Mouse (Mus musculus) erythroblast, embryonic 14.5 days (primary cell): ENCODE measurements around the gene Bcor. TPM values are rescaled to one million over a fixed set of nuclear protein-coding genes. Genes with fewer than 3 reads are reported as not detected.

Experiments used
- H3K27me3 ChIP-seq: 2 replicates; pipeline ENCODE4 v1.6.1; 2012; ENCODE audit warnings: inconsistent platforms; ENCODE audit not compliant: control insufficient read depth
- H3K36me3 ChIP-seq: 2 replicates; pipeline ENCODE4 v1.6.1; 2012; ENCODE audit warnings: mild to moderate bottlenecking, inconsistent platforms; ENCODE audit not compliant: control insufficient read depth
- H3K4me1 ChIP-seq: 2 replicates; pipeline ENCODE4 v1.6.1; 2012; ENCODE audit warnings: inconsistent platforms; ENCODE audit not compliant: control insufficient read depth
- H3K4me3 ChIP-seq: replicated peaks from 2 replicates; pipeline ENCODE3; 2012; ENCODE audit warnings: moderate library complexity, mild to moderate bottlenecking, inconsistent platforms
- H3K9me3 ChIP-seq: 2 replicates; pipeline ENCODE4 v1.6.1; 2012; ENCODE audit warnings: low read length, inconsistent platforms, mixed read lengths; ENCODE audit not compliant: control insufficient read depth
- GATA1 ChIP-seq: IDR thresholded peaks from 2 replicates; pipeline ENCODE4 v1.6.1; 2012; ENCODE audit warnings: low read length, inconsistent platforms, mixed read lengths
- TAL1 ChIP-seq: IDR thresholded peaks from 3 replicates; pipeline ENCODE4 v1.6.1; 2012; ENCODE audit warnings: low read length, inconsistent platforms, mixed read lengths
- polyA plus RNA-seq: library from polyadenylated mRNA; stranded (reverse); fragments of >175 nt; gene quantifications from 2 replicates; pipeline ENCODE4 v1.2.3, GENCODE M21; 2012

Bcor gene
- polyA plus RNA-seq, 1 experiment, result 0.66 TPM

DNA sequence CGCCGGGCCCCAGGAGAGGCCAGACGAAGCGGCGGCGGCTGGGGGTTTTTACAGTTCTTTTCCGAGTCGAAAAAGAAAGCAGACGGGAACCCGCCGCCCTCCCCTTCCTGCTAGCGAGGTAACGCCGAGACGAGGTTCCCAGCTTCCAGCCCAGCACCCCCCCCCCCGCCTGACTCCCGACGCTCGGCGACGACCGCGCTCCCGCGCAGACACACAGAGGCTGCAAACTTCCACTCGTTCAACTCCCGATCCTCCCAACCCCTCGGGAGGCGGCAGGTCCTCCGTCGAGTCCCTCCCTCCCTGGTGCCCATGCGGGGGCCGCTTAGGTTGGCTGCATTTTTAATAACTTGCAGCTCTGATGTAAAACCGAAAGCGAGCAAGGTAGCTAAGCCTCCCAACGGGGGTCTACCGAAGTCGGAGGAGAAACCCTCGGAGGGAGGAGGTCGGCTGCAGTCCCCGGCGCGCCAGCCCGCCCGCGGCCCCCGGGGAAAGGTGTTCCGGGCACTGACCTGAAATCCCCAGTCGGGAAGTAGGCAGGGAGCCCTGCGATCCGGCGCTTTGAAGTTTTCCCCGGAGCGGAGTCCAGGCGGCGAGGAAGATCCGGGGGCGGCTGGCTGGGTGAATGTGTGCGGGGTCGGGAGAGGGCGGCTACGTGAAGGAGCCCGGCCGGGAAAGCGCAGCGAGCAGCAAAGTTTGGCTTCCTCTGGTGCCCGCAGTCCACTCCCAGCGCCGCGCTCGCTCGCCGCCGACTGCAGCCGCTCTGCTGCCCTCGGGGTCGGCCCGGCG lies 80.7 kb downstream of the Bcor start:
- Histone ChIP-seq H3K9me3 (peaks cover 19% of the 10 kb centered on the region), H3K27me3 (peaks cover 98% of the 10 kb centered on the region), H3K4me3 (peak overlapping the region; percentile 79), H3K36me3 (no peaks in the 10 kb centered on the region), H3K4me1 (peaks cover 41% of the 10 kb centered on the region)
- TF ChIP-seq TAL1 (no peak), GATA1 (no peak)

DNA sequence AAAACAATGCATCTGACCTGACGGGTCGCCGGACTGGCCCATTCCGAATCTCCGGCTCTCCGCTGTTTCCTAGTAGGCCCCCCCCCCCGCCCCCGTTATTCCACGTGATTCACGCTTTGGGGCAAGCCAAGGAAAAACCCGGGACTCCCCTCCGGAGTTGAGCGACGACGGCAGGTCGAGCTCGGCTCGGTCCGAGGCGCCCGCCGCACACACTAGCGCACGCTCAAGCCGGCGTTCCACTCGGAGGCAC lies 81.2 kb downstream of the Bcor start:
- H3K4me1 ChIP-seq, result peaks cover 41% of the 10 kb centered on the region
- TF ChIP-seq GATA1 (no peak), TAL1 (no peak)
- peaks cover 19% of the 10 kb centered on the region for H3K9me3 ChIP-seq
- peaks cover 94% of the 10 kb centered on the region for H3K27me3 ChIP-seq
- peak overlapping the region; percentile 79 for H3K4me3 ChIP-seq
- H3K36me3 ChIP-seq, result no peaks in the 10 kb centered on the region

DNA sequence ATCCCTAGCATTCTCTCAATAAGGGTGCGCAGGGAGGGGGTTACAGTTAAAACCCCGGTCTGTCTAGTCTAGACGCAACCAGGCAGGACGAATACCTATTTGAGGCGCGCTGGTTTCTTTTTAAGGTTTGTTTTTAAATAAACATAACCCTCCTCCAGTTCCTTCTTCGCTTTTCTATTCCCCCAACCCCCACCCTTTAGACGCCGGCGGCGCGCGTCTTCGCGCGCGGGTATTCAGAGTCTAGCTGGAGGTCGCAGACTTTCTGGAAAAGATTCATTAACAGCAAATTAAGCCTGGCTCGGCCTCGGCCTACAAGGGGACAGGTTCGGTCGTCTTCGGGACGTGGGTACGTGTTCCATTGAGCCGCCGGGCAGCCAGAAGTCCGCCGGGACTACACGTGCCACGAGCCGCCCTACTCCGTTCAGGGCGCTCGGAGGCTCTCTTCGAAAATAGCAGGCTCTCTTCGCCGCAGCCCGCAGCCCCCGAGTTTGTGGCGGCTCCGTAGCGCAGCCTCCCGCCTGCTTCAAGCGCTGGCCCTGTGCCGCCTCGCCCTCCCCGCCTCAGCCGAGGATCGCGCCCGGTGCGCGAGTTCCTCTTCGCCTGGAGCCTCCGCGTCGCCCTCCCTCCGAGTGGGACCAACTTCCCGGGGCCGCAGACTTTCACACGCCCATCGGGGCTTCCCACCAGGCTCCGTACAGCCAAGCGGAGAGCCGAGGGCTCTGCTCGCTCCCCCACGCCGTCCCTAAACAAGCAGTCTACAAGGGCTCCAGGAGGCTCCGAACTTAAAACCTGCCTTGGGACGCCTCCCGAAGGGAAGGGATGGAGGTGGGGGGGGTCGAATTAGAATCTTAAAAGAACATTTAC lies 81.7 kb downstream of the Bcor start:
- Histone ChIP-seq H3K27me3 (peaks cover 89% of the 10 kb centered on the region), H3K4me1 (peaks cover 41% of the 10 kb centered on the region), H3K36me3 (no peaks in the 10 kb centered on the region), H3K4me3 (peak overlapping the region; percentile 79), H3K9me3 (peaks cover 19% of the 10 kb centered on the region)
- TF ChIP-seq TAL1 (no peak), GATA1 (no peak)

DNA sequence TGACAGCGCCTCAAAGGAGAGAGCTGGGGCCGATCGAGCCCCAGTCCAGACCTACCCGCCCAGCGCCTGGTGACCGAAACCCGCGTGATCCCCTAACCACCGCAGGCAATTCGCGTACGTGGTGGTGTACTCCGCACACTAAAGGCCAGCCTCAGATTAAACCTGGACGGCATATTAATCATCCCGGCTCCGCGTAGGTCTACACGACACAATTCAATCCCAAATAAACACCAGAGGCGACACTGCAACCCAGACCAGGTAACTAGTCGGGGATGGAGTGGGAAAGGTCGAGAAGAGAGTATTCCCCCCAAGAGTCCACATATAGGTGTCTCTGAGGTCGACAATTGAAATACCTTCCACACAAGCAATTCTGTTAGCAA lies 82.6 kb downstream of the Bcor start:
- H3K27me3 ChIP-seq, result peaks cover 84% of the 10 kb centered on the region
- TF ChIP-seq GATA1 (no peak), TAL1 (no peak)

DNA sequence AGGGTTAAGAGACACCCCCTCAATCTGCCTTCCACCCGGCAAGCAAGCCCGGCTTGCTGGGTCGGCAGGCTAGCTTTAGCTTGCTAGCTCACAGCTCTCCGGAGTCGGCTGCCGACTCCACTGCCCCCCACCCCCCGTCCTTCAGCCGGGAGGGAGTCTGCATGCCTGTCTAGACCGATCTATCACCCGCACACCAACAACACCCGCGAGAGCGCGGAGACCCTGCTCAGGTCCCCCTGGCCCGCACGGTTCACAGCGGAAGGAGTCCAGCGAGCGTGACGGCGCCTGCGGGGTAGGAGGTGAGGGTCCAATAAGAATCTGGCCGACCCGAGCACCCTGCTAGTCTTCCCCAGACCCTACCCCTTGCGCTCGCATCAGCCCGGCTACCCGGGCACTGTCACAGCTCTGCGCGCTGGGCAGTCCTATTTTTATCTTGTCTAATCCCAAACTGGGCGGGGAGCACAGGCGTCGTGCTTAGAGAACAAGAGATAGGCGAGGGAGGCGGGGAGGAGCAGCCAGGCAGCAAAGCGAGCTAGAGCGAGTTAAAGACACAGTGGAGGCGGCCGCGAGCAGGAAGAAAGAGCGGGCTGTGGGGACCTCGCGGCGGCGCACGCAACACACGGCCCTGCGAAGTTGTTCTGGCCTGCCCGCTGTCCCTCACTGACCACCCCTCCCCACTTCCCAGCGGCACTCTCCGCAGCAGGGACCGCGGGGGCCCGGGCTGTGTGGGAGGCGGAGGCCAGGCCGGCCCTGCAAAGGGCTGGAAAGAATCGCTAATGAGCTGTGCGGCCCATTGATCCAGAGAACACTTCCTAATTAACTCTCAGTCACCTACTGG lies 83.2 kb downstream of the Bcor start:
- peaks cover 47% of the 10 kb centered on the region for H3K4me1 ChIP-seq
- H3K9me3 ChIP-seq, result peaks cover 19% of the 10 kb centered on the region
- no peaks in the 10 kb centered on the region for H3K36me3 ChIP-seq
- H3K4me3 ChIP-seq, result peak overlapping the region; percentile 79
- TF ChIP-seq GATA1, result no peak
- peaks cover 78% of the 10 kb centered on the region for H3K27me3 ChIP-seq

More for the DNA sequence above, 82.6 kb downstream of the Bcor start:
- H3K4me3 ChIP-seq, result peak overlapping the region; percentile 79
- no peaks in the 10 kb centered on the region for H3K36me3 ChIP-seq
- H3K9me3 ChIP-seq, result peaks cover 19% of the 10 kb centered on the region
- H3K4me1 ChIP-seq, result peaks cover 47% of the 10 kb centered on the region

DNA sequence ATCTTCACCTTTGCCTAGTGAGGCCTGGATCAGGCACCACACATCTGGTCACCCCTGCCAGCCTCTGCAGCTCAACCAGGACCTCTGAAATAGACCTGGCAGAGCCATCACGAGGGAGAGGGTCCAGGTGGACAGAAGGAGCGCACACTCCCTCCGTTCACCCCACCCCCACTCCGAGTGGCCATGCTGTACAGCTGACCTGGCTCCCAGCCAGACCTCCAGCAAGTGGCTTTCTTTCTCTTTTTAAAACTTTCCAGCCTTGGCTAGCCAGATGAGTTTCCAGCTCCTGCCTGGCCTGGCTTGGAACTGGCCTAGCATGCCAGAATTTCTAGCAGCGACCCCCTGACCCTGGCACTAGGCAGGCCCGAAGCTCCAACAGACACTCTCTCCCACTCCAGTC lies 87.4 kb downstream of the Bcor start:
- no peaks in the 10 kb centered on the region for H3K36me3 ChIP-seq
- H3K9me3 ChIP-seq, result 0 out of 2 replicates have a peak, but pooled peaks cover 2% of the 10 kb centered on the region
- H3K4me1 ChIP-seq, result peaks cover 26% of the 10 kb centered on the region
- TF ChIP-seq TAL1 (no peak), GATA1 (no peak)
- H3K27me3 ChIP-seq, result peaks cover 58% of the 10 kb centered on the region
- no peak overlapping the region for H3K4me3 ChIP-seq

DNA sequence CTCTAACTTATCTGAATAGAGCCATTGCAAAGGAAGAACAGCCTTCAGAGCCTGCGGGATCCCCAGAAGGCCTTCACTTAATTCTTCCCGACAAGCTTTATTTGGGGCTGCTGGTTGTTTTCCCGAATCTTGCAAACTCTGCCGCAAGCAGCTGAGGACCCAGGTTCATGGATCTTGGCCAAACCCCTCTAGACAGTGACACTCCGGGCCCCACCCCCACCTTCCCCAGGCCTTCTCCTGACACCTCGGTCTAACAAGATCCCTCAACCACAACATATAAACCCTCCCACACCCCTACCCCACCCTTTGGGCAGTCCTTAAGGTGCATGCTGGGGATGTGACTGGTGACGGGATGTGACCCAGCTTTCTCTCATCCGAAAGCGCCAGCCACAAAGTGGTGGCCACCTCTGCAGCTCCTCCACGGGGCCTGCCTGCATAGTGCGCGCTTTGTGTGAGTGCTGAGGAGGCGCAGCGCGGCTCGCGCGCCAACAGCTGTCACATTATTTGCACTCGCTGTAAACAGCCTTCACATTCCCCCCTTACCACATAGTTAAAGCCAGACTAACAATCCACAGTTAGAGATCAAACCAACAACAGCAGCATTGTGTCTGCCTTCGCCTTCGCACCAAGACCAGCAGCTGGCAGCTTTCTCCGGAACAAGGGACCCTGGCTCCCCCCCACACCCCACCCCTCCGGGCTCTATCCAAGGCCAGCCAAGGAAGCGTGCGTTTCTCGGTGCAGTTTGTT lies 91.0 kb downstream of the Bcor start:
- no peaks in the 10 kb centered on the region for H3K36me3 ChIP-seq
- peaks cover 30% of the 10 kb centered on the region for H3K4me1 ChIP-seq

DNA sequence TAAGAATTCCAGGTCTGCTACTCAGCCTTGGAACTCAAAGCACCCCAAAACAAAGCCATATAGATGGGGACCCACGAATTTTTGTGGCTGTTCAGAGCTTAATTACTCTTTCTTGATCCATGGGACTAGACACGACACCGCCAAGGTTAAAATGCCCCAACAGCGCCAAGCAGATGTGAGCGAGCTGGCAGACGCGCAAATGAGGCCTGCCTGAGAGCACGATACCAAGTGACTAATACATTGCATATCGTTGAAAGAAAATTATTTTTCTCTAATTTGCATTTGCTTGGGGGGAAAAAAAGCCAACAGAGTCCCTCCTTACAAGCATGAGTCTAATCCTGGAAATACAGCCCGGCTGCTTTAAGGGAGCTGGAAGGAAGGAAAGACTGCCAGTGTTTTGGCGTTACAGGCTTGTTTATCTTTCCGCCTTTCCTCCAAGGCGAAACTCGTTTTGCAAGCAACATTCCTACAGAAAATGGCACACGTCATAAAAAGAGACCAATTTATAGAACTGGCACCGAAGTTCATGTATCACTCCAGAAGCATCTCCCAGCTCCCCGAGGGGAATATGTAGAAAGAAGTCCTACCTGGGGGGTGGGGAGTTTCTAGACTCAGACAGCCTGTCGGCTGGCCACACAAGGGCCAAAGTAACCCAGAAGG lies 92.2 kb downstream of the Bcor start:
- H3K36me3 ChIP-seq, result no peaks in the 10 kb centered on the region
- peaks cover 38% of the 10 kb centered on the region for H3K27me3 ChIP-seq
- no peak overlapping the region for H3K4me3 ChIP-seq
- no peaks in the 10 kb centered on the region for H3K9me3 ChIP-seq
- peaks cover 28% of the 10 kb centered on the region for H3K4me1 ChIP-seq
- no peak for TF ChIP-seq GATA1
- no peak for TF ChIP-seq TAL1

More for the DNA sequence above, 91.0 kb downstream of the Bcor start:
- no peak for TF ChIP-seq GATA1
- TF ChIP-seq TAL1, result no peak
- Histone ChIP-seq H3K27me3 (peaks cover 40% of the 10 kb centered on the region), H3K4me3 (no peak overlapping the region), H3K9me3 (no peaks in the 10 kb centered on the region)
